Mouse (Mus musculus) G1E (cell line): ENCODE measurements at regions not wholly inside any gene's neighbourhood (a gene's known extent, or its start where the extent isn't known, plus 50 kb on each side); places are given as distances from the start of the nearest gene placed in this dataset.
"Not testable (repeated sequence)": the region's sequence is repeated elsewhere in the genome, so short reads cannot be mapped to it uniquely, and the experiment has no call there.

ENCODE experiments used
- CTCF ChIP-seq: IDR thresholded peaks from 2 replicates; pipeline ENCODE4 v1.5.1; 2012; ENCODE audit warnings: low read depth, low read length, inconsistent platforms, mixed read lengths
- GATA1 ChIP-seq: IDR thresholded peaks from 2 replicates; pipeline ENCODE4 v1.6.1; 2012; ENCODE audit warnings: borderline replicate concordance, low read length, inconsistent platforms, mixed read lengths
- GATA2 ChIP-seq: IDR thresholded peaks from 2 replicates; pipeline ENCODE4 v1.6.1; 2012; ENCODE audit warnings: low read depth, low read length, inconsistent platforms, borderline replicate concordance
- POLR2AphosphoS5 ChIP-seq: IDR thresholded peaks from 2 replicates; pipeline ENCODE4 v1.6.1; 2012; ENCODE audit warnings: low read depth, low read length, inconsistent platforms; ENCODE audit not compliant: insufficient replicate concordance
- TAL1 ChIP-seq: conservative IDR thresholded peaks from 2 replicates; pipeline ENCODE4 v1.6.1; 2012; ENCODE audit warnings: low read depth, low read length, inconsistent platforms, mixed read lengths

- TF ChIP-seq CTCF, GATA1, POLR2AphosphoS5, TAL1, GATA2: not testable (repeated sequence)
Observed at GRCm38 (mm10) chr15:24303123-24303522, 1110.4 kb downstream of the Basp1 start.
